Mouse (Mus musculus) CH12.LX (cell line): ENCODE data around the gene Kmo. TPM values are rescaled to one million over a fixed set of nuclear protein-coding genes. Genes with fewer than 3 reads are reported as not detected.

Experiments used
- DNase-seq: peaks from one replicate; pipeline ENCODE4 v3.0.0-alpha.2; 2013; ENCODE audit errors: extremely low read depth
- H3K27ac ChIP-seq: 2 replicates; pipeline ENCODE4 v1.5.1; 2012; ENCODE audit warnings: low read depth, mild to moderate bottlenecking, control low read depth, moderate library complexity; ENCODE audit not compliant: insufficient read depth
- H3K27me3 ChIP-seq: replicated peaks from 2 replicates; pipeline ENCODE3; 2012; ENCODE audit warnings: inconsistent platforms
- H3K36me3 ChIP-seq, 2 experiments: replicated peaks in 1 of 2; 2 replicates each; pipeline versions ENCODE3 to v1.6.1; 2012; ENCODE audit warnings: inconsistent platforms in 1 of 2, low read length in 1 of 2, mild to moderate bottlenecking in 1 of 2, mixed read lengths in 1 of 2, moderate library complexity in 1 of 2; ENCODE audit not compliant: control insufficient read depth in 1 of 2, insufficient read depth in 1 of 2
- H3K4me1 ChIP-seq, 2 experiments: 2 replicates each; pipeline ENCODE4 v1.6.1; 2012; ENCODE audit warnings: inconsistent platforms in 1 of 2, moderate library complexity in 1 of 2; ENCODE audit not compliant: insufficient read depth in 2 of 2, control insufficient read depth in 1 of 2
- H3K4me2 ChIP-seq: 2 replicates; pipeline ENCODE4 v1.6.1; 2012; ENCODE audit warnings: low read depth, mild to moderate bottlenecking, control low read depth; ENCODE audit not compliant: poor library complexity, insufficient read depth, severe bottlenecking
- H3K4me3 ChIP-seq, 3 experiments: fragments of 150-350 bp in 1 of 3; sonication (generic) in 1 of 3; replicated peaks in 1 of 3; 2 replicates each; pipeline versions ENCODE3 to v1.5.1; 2011 to 2012; ENCODE audit warnings: low read depth in 2 of 3, low read length in 2 of 3, mild to moderate bottlenecking in 2 of 3, moderate library complexity in 2 of 3, control low read depth in 1 of 3, improper control_type of control experiment in 1 of 3, inconsistent platforms in 1 of 3, mixed read lengths in 1 of 3; ENCODE audit not compliant: poor library complexity in 1 of 3
- H3K79me2 ChIP-seq: replicated peaks from 2 replicates; pipeline ENCODE4 v1.6.1; 2012; ENCODE audit warnings: mild to moderate bottlenecking, moderate library complexity; ENCODE audit not compliant: control insufficient read depth, poor library complexity, insufficient read depth, severe bottlenecking; ENCODE audit errors: extremely low read depth
- H3K9ac ChIP-seq: 2 replicates; pipeline ENCODE4 v1.6.1; 2012; ENCODE audit warnings: low read depth, mild to moderate bottlenecking, control low read depth, moderate library complexity; ENCODE audit not compliant: insufficient read depth
- H3K9me3 ChIP-seq: replicated peaks from 2 replicates; pipeline ENCODE3; 2012; ENCODE audit warnings: low read length, inconsistent platforms, mixed read lengths
- CTCF ChIP-seq, 2 experiments: IDR thresholded peaks in 1 of 2; conservative IDR thresholded peaks in 1 of 2; 2 replicates each; pipeline ENCODE4 v1.5.1; 2011 to 2012; ENCODE audit warnings: low read depth in 2 of 2, low read length in 2 of 2, improper control_type of control experiment in 1 of 2, inconsistent platforms in 1 of 2, mild to moderate bottlenecking in 1 of 2, moderate library complexity in 1 of 2
- ETS1 ChIP-seq: conservative IDR thresholded peaks from 2 replicates; pipeline ENCODE4 v1.6.1; 2012; ENCODE audit warnings: low read depth, mild to moderate bottlenecking, inconsistent platforms, low read length, improper control_type of control experiment, moderate library complexity
- HCFC1 ChIP-seq: IDR thresholded peaks from 2 replicates; pipeline ENCODE4 v1.6.1; 2012; ENCODE audit warnings: low read depth, mild to moderate bottlenecking, inconsistent platforms, low read length, improper control_type of control experiment
- IRF4 ChIP-seq: IDR thresholded peaks from 2 replicates; pipeline ENCODE4 v1.6.1; 2014; ENCODE audit warnings: low read depth, mild to moderate bottlenecking, inconsistent platforms, low read length, improper control_type of control experiment
- MAFK ChIP-seq: IDR thresholded peaks from 2 replicates; pipeline ENCODE4 v1.6.1; 2011; ENCODE audit warnings: low read length, improper control_type of control experiment; ENCODE audit not compliant: insufficient replicate concordance
- MEF2A ChIP-seq: IDR thresholded peaks from 2 replicates; pipeline ENCODE4 v1.6.1; 2014; ENCODE audit warnings: low read depth, mild to moderate bottlenecking, inconsistent platforms, low read length, improper control_type of control experiment, borderline replicate concordance
- MXI1 ChIP-seq: IDR thresholded peaks from 2 replicates; pipeline ENCODE4 v1.6.1; 2011; ENCODE audit warnings: mild to moderate bottlenecking, low read depth, low read length, improper control_type of control experiment
- POLR2AphosphoS2 ChIP-seq: IDR thresholded peaks from 2 replicates; pipeline ENCODE4 v1.6.1; 2011; ENCODE audit warnings: low read depth, low read length, improper control_type of control experiment
- RAD21 ChIP-seq: IDR thresholded peaks from 2 replicates; pipeline ENCODE4 v1.6.1; 2011; ENCODE audit warnings: low read depth, mild to moderate bottlenecking, low read length, improper control_type of control experiment, moderate library complexity
- SMC3 ChIP-seq: IDR thresholded peaks from 2 replicates; pipeline ENCODE4 v1.6.1; 2011; ENCODE audit warnings: low read depth, low read length, improper control_type of control experiment
- ZMIZ1 ChIP-seq: IDR thresholded peaks from 2 replicates; pipeline ENCODE4 v1.6.1; 2012; ENCODE audit warnings: low read depth, mild to moderate bottlenecking, inconsistent platforms, low read length, improper control_type of control experiment
- dilution Hi-C: fragments of 300-500 bp; cut with MboI; formaldehyde crosslinking; loops from 2 replicates; pipeline ENCODE4 v1.14.3; 2020; ENCODE audit warnings: low sequenced_read_pairs; ENCODE audit not compliant: extremely low pct_unique_long_range_greater_than_20kb, extremely low pct_ligation_motif_present
- in situ Hi-C: fragments of 300-500 bp; cut with MboI; formaldehyde crosslinking; loops from 3 replicates; pipeline ENCODE4 v1.14.3; 2019; ENCODE audit warnings: low sequenced_read_pairs, low pct_ligation_motif_present, low pct_unique_long_range_greater_than_20kb, mixed read lengths
- polyA plus RNA-seq: library from polyadenylated mRNA; unstranded; fragments of >175 nt; gene quantifications from 2 replicates; pipeline ENCODE4 v1.2.1, GENCODE M21; 2012; ENCODE audit warnings: low read depth; ENCODE audit not compliant: insufficient read length
- total RNA-seq, 2 experiments: library from RNA; depleted of rRNA; stranded (reverse); fragments of 300-350 nt in 1 of 2; fragments of >200 nt in 1 of 2; gene quantifications; 2 replicates each; pipeline ENCODE4 v1.2.3; 2012 to 2014

Kmo gene
- total and polyA plus RNA-seq, 3 experiments, result 9.7 to 49.2 (median 42.5) TPM

DNA sequence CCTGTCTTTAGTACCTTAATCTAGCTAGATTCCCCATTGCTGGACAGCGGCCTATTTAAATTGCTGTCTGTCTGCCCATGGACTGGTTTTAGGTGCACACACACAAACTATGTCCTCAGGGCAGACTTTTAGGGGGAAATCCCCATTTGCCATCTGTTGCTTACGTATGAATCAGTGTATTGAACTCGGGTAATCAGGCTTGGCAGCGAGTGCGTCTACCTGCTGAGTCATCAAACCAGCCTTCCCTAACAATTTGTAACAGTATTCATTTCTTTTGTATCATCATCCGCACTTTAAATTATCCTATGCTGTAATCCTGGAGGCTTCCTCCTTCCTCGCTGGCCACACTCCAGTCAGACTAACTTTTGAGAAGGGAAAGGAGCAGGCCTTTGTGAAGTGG is 49.9 kb downstream of the Kmo start:
- Histone ChIP-seq H3K9me3 (no peaks in the 10 kb centered on the region), H3K4me3 (peak overlapping the region in 1 of 3 experiments; percentile 12), H3K27ac (no peak overlapping the region), H3K4me2 (peak overlapping the region; percentile 32; the same call in 1 of the 2 replicates), H3K36me3 (no peaks in the 10 kb centered on the region), H3K79me2 (no peaks in the 10 kb centered on the region), H3K4me1 (peaks cover 0 to 47% of the 10 kb centered on the region in 2 experiments; a peak in 3 of 4 replicates), H3K27me3 (no peaks in the 10 kb centered on the region), H3K9ac (no peak overlapping the region)
- TF ChIP-seq MAFK (peak; percentile 91), HCFC1 (no peak), MEF2A (no peak), ETS1 (0 out of 2 replicates have a peak, but pooled peaks have one; percentile 21)
- dilution Hi-C loops, result no loop called here
- in situ Hi-C loops, result loop anchor here (10.0 kb wide), 1 partner anchor 195 kb away; no protein-coding TSS in a partner anchor
- DNase-seq, result peak; percentile 66

DNA sequence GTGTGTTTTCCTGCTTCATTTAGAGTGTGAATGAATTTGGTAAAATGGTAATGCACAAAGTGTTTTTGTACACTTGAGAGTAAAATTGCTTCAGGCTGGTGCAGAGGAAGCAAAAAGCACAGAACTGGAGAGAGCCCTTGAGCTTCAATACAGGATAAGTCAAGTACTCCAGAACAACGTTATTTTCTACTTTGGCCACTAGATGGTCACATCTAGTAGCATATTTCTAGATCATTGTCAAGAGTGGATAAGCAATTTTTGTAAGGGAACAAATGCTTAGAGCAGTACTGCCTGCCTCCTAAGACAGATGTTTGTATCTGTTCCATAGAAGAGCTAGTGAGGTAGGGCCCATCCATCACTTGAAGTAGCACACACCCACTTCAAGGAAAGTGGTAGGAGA is 51.4 kb downstream of the Kmo start:
- Histone ChIP-seq H3K79me2 (no peaks in the 10 kb centered on the region), H3K9me3 (no peaks in the 10 kb centered on the region), H3K4me1 (peaks cover 0 to 47% of the 10 kb centered on the region in 2 experiments; a peak in 3 of 4 replicates), H3K27ac (no peak overlapping the region), H3K27me3 (no peaks in the 10 kb centered on the region), H3K4me3 (no peak overlapping the region), H3K36me3 (no peaks in the 10 kb centered on the region), H3K9ac (no peak overlapping the region), H3K4me2 (no peak overlapping the region)
- DNase-seq, result peak; percentile 47
- dilution Hi-C loops (no loop called here), in situ Hi-C loops (loop anchor here (10.0 kb wide), 1 partner anchor 193 kb away; no protein-coding TSS in a partner anchor)
- TF ChIP-seq MXI1, result no peak
- peak; percentile 38 to 63; a peak in 3 of 4 replicates for TF ChIP-seq CTCF (conservative IDR thresholded peaks at IDR 0.05 in 1 of 2, IDR thresholded peaks at IDR 0.05 in 1 of 2; ENCODE audit: low read depth in 2 of 2, low read length in 2 of 2)
- no peak for TF ChIP-seq IRF4
- TF ChIP-seq SMC3, result peak; percentile 37
- no peak for TF ChIP-seq POLR2AphosphoS2
- peak; percentile 57 for TF ChIP-seq RAD21

DNA sequence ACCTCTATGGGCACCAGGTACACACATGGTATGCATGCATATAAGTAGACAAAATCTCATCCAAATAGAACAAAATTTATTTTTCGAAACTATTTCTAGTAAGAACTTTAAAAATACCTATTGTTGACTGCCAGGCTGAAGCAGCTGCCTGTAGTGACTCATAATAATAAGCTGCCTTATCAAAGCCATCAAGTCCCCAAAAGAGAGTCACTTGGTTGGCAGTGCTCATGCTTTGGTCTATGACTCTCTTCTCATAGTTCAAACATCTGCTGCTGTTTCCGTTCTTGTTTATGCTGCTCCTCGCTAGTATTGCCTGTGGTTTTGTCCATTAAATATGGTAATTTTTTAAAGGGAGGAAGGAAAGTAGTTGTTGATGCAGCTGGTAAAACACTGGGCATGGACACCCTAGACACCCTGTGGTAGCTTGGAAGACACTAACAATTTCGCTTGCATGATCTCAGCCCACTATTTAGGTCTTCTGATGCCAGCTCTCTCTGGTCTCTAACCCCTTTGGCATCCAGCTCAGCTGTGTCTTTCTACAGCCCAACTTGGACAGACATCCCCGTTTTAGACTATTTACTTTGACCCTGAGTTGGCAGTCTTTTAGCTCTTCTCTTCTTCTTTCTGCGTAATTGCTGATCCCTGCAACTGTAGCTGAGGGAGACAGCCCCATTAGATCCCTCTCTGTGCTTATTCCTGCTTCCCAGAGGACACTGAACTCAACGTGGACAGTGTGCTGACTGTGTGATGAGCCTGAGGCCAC is 53.6 kb downstream of the Kmo start:
- no peak overlapping the region for H3K4me2 ChIP-seq
- H3K9ac ChIP-seq, result no peak overlapping the region
- H3K27ac ChIP-seq, result no peak overlapping the region
- no peaks in the 10 kb centered on the region for H3K27me3 ChIP-seq
- DNase-seq, result no peak
- TF ChIP-seq HCFC1 (no peak), ZMIZ1 (no peak)
- H3K9me3 ChIP-seq, result no peaks in the 10 kb centered on the region
- dilution Hi-C loops, result no loop called here
- no peak overlapping the region for H3K4me3 ChIP-seq
- in situ Hi-C loops, result loop anchor here (10.0 kb wide), 1 partner anchor 191 kb away; no protein-coding TSS in a partner anchor
- H3K79me2 ChIP-seq, result no peaks in the 10 kb centered on the region
- no peaks in the 10 kb centered on the region for H3K36me3 ChIP-seq
- H3K4me1 ChIP-seq, result peaks cover 0 to 46% of the 10 kb centered on the region in 2 experiments; a peak in 3 of 4 replicates
